Mouse (Mus musculus) limb, embryonic 12.5 days (tissue): ENCODE data around the gene F13b. TPM values are rescaled to one million over a fixed set of nuclear protein-coding genes. Genes with fewer than 3 reads are reported as not detected.
A peak's percentile ranks its signal among the peaks of the same experiment; 100 is the strongest.

Experiments
- ATAC-seq: fragments of 200-750 bp; cut with Nextera tagmentation; 2 replicates; pipeline ENCODE4 v1.8.0; 2017; ENCODE audit warnings: low read depth, moderate TSS enrichment; ENCODE audit not compliant: insufficient number of reproducible peaks, insufficient read depth, low FRiP score, low TSS enrichment
- H3K27ac ChIP-seq: fragments of 300-500 bp; sonication (generic); 2 replicates; pipeline ENCODE4 v1.5.1; 2016; ENCODE audit warnings: mild to moderate bottlenecking, moderate library complexity
- H3K27me3 ChIP-seq: fragments of 300-500 bp; sonication (generic); 2 replicates; pipeline ENCODE4 v1.6.1; 2016; ENCODE audit warnings: mild to moderate bottlenecking, moderate library complexity
- H3K36me3 ChIP-seq: fragments of 300-500 bp; sonication (generic); 2 replicates; pipeline ENCODE4 v1.6.1; 2016; ENCODE audit warnings: mild to moderate bottlenecking, moderate library complexity
- H3K4me1 ChIP-seq: fragments of 300-500 bp; sonication (generic); replicated peaks from 2 replicates; pipeline ENCODE4 v1.6.1; 2016
- H3K4me2 ChIP-seq: fragments of 300-500 bp; sonication (generic); 2 replicates; pipeline ENCODE4 v1.6.1; 2016; ENCODE audit warnings: mild to moderate bottlenecking, moderate library complexity
- H3K4me3 ChIP-seq: fragments of 300-500 bp; sonication (generic); replicated peaks from 2 replicates; pipeline ENCODE4 v1.5.1; 2016; ENCODE audit warnings: mild to moderate bottlenecking
- H3K9ac ChIP-seq: fragments of 300-500 bp; sonication (generic); replicated peaks from 2 replicates; pipeline ENCODE4 v1.6.1; 2016; ENCODE audit warnings: mild to moderate bottlenecking, moderate library complexity
- H3K9me3 ChIP-seq: fragments of 300-500 bp; sonication (generic); 2 replicates; pipeline ENCODE4 v1.6.1; 2016; ENCODE audit warnings: mild to moderate bottlenecking, moderate library complexity
- WGBS: fragments of 180-500 bp; shearing (Covaris S2); methylation state at CpG from one replicate; pipeline ENCODE4 v1.1.7; 2016; 5-methylcytosine and 5-hydroxymethylcytosine counted together
- polyA plus RNA-seq: library from polyadenylated mRNA; unstranded; fragments of >200 nt; fragmentation: Nextera tagmentation; extraction: Ambion mirVana; gene quantifications from 2 replicates; pipeline ENCODE4 v1.2.1, GENCODE M21; 2016

F13b gene
- polyA plus RNA-seq: not detected in 2 replicates

DNA sequence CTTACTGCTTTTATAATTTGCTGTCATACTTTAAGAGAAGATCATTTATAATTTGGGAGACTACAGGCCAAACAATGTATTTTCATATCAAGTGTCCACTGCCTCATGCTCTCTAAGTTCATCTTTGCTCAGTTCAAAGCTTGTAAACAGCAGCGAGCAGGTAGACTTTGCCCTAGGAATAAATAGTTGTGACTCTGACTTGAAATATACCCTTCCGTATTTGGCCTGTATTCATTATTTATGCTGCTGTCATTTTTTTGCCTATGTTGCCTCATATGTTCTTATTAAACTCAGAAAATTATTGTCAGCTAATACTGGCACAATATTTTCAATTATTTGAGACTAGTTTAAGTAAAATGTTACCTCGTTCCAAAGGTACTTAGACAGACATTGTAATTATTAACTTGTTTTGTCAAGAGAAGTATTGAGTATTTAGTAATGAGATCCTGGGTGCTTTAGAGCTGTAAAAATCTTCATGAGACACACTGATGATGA lies at the start of gene F13b:
Gene F13b, plus strand, starts transcription at position 445 of the 495 bp plus-strand sequence.
- Histone ChIP-seq H3K36me3 (no peaks in the 10 kb centered on the region), H3K4me3 (no peak within 1 kb of the TSS), H3K27ac (no peak within 1 kb of the TSS), H3K27me3 (no peaks in the 10 kb centered on the region), H3K4me2 (no peak within 1 kb of the TSS), H3K9me3 (no peaks in the 10 kb centered on the region), H3K9ac (no peak within 1 kb of the TSS), H3K4me1 (no peaks in the 10 kb centered on the region)
- 85% methylated on average over 3 of the region's 3 CpGs for WGBS
- ATAC-seq: no peak

DNA sequence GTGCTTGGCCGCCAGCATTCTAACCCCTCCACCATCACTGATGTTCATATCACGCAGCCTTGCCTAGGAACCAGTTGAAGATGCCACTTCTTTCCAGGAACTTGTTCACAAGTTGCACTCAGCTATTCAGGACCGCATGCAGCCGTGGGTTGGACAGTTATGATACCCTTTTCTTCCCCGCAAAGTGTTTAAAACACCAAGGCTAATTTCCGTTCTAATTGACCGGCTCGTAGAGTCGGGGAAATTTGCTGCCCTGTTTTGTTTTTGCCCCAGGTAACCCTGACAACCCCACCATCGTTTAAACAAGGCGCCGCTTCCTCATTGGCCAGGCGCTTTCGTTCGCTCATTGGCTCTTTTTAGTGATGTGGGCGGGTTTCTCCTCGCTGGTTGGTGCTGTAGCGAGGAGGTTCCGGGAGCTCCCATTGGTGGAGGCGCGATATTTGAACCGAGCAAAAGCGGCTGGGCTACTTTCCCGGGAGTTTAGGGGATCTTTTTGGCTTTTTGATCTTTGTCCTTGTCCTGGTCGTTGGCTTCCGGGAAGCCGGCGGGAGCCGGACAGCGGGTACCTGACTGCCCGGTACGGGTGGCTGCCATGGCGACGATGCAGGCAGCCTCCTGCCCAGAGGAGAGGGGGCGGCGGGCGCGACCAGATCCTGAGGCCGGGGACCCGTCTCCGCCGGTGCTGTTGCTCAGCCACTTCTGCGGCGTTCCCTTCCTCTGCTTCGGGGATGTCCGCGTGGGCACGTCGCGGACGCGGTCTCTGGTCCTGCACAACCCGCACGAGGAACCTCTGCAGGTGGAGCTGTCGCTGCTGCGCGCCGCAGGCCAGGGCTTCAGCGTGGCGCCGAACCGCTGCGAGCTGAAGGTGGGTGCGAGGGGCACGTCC lies 46.9 kb upstream of the F13b start, which contains the start of gene Aspm:
Gene Aspm, plus strand, starts transcription at position 433 of the 886 bp plus-strand sequence.
- peak within 1 kb of the TSS; percentile 78 for H3K27ac ChIP-seq
- under 1% methylated on average over 65 of the region's 65 CpGs for WGBS
- peak within 1 kb of the TSS; percentile 82 for H3K4me3 ChIP-seq
- H3K9me3 ChIP-seq: no peaks in the 10 kb centered on the region
- peaks cover 18% of the 10 kb centered on the region for H3K4me1 ChIP-seq
- H3K9ac ChIP-seq: peak within 1 kb of the TSS; percentile 81
- H3K4me2 ChIP-seq: peak within 1 kb of the TSS; percentile 80
- no peaks in the 10 kb centered on the region for H3K27me3 ChIP-seq
- peak; percentile 98 for ATAC-seq
- peaks cover 24% of the 10 kb centered on the region for H3K36me3 ChIP-seq

DNA sequence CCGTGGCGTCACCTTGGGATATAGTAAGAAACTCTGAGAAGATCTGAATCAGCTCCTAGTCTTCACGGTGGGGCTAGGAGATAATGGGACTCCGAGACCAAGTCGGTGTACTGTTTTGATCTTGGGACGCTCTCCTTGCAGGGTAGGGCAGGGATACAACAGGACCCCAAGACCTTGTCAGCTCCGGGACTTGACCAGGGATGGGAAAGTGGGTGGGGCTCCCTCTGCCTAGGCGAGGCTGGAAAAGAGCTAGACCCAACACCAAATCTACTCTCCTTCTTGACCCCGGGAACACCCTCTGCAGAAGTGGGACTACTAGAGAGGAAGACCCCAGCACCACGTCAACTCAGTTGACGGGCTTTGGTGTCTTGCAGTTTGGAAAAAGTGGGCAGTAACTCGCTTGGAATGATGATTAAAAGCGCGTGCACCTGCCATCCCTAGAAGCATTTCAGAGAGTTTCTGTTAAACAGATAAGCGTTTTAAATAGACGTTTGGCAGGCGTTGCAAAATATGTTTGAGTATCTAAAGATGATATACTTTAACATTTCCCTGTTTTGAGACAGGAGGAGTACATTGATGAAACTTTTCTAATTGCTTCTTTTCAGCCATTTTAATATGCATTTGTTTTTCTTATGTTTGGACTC lies 46.2 kb upstream of the F13b start:
- H3K4me1 ChIP-seq: peaks cover 18% of the 10 kb centered on the region
- no peaks in the 10 kb centered on the region for H3K27me3 ChIP-seq
- peaks cover 29% of the 10 kb centered on the region for H3K36me3 ChIP-seq
- no peaks in the 10 kb centered on the region for H3K9me3 ChIP-seq
- peak; percentile 48; the same call in 1 of the 2 replicates for ATAC-seq
- H3K4me3 ChIP-seq: peak overlapping the region; percentile 82
- H3K9ac ChIP-seq: peak overlapping the region; percentile 81
- peak overlapping the region; percentile 72; the same call in 1 of the 2 replicates for H3K27ac ChIP-seq
- WGBS: 3% methylated on average over 17 of the region's 17 CpGs
- H3K4me2 ChIP-seq: peak overlapping the region; percentile 80

GRCm38 (mm10) chr1:139460807-139461206 lies 40.7 kb upstream of the F13b start:
- 82% methylated on average over 5 of the region's 5 CpGs for WGBS
- Histone ChIP-seq H3K36me3 (peaks cover 72% of the 10 kb centered on the region), H3K4me3 (no peak overlapping the region), H3K4me1 (peaks cover 15% of the 10 kb centered on the region), H3K9ac (no peak overlapping the region), H3K27ac (no peak overlapping the region), H3K4me2 (no peak overlapping the region), H3K9me3 (no peaks in the 10 kb centered on the region), H3K27me3 (no peaks in the 10 kb centered on the region)
- no peak for ATAC-seq

- no peak for ATAC-seq
- H3K4me1 ChIP-seq: peaks cover under 1% of the 10 kb centered on the region; the same call in 1 of the 2 replicates
- peaks cover 80% of the 10 kb centered on the region for H3K36me3 ChIP-seq
- H3K4me2 ChIP-seq: no peak overlapping the region
- H3K4me3 ChIP-seq: no peak overlapping the region
- 93% methylated on average over 11 of the region's 11 CpGs for WGBS
- no peak overlapping the region for H3K9ac ChIP-seq
- no peaks in the 10 kb centered on the region for H3K9me3 ChIP-seq
- H3K27me3 ChIP-seq: no peaks in the 10 kb centered on the region
- H3K27ac ChIP-seq: no peak overlapping the region
These were observed 35.6 kb upstream of the F13b start for GRCm38 (mm10) chr1:139465936-139466335.

- no peak overlapping the region for H3K4me3 ChIP-seq
- no peaks in the 10 kb centered on the region for H3K9me3 ChIP-seq
- H3K4me2 ChIP-seq: no peak overlapping the region
- no peak for ATAC-seq
- H3K9ac ChIP-seq: no peak overlapping the region
- H3K27ac ChIP-seq: no peak overlapping the region
- no peaks in the 10 kb centered on the region for H3K27me3 ChIP-seq
- peaks cover 93% of the 10 kb centered on the region for H3K36me3 ChIP-seq
- WGBS: 93% methylated on average over 11 of the region's 11 CpGs
- no peaks in the 10 kb centered on the region for H3K4me1 ChIP-seq
These were observed 22.6 kb upstream of the F13b start for GRCm38 (mm10) chr1:139478898-139479297.

DNA sequence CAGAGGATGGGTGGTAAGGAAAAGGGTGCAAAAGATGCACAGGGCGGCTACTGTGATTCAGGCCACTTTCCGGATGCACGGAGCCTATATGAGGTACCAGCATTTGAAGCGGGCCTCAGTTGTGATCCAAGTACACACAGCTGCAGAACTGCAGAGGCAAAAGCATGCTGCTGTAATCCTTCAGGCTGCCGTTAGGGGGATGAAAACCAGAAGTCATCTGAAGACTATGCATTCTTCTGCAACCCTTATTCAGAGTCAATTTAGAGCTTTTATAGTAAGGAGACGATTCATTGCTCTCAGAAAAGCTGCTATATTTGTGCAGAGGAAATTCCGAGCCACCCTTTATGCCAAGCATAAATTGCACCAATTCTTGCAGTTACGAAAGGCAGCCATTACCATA lies 21.3 kb upstream of the F13b start:
- H3K9me3 ChIP-seq: no peaks in the 10 kb centered on the region
- no peak overlapping the region for H3K27ac ChIP-seq
- no peak overlapping the region for H3K9ac ChIP-seq
- no peak for ATAC-seq
- WGBS: 90% methylated on average over 8 of the region's 8 CpGs
- H3K4me3 ChIP-seq: no peak overlapping the region
- no peaks in the 10 kb centered on the region for H3K4me1 ChIP-seq
- no peaks in the 10 kb centered on the region for H3K27me3 ChIP-seq
- H3K4me2 ChIP-seq: no peak overlapping the region
- H3K36me3 ChIP-seq: peaks cover 92% of the 10 kb centered on the region

GRCm38 (mm10) chr1:139481146-139481545 lies 20.4 kb upstream of the F13b start:
- 98% methylated on average over 4 of the region's 4 CpGs for WGBS
- no peak overlapping the region for H3K4me2 ChIP-seq

GRCm38 (mm10) chr1:139494630-139495029 lies 6.9 kb upstream of the F13b start:
- Histone ChIP-seq H3K36me3 (peaks cover 52% of the 10 kb centered on the region), H3K27me3 (no peaks in the 10 kb centered on the region), H3K4me2 (no peak overlapping the region), H3K4me3 (no peak overlapping the region), H3K9ac (no peak overlapping the region), H3K9me3 (no peaks in the 10 kb centered on the region), H3K4me1 (no peaks in the 10 kb centered on the region), H3K27ac (no peak overlapping the region)
- WGBS: 89% methylated on average over 3 of the region's 3 CpGs
- ATAC-seq: no peak

More at GRCm38 (mm10) chr1:139481146-139481545, 20.4 kb upstream of the F13b start:
- no peak overlapping the region for H3K9ac ChIP-seq
- no peaks in the 10 kb centered on the region for H3K4me1 ChIP-seq
- H3K9me3 ChIP-seq: no peaks in the 10 kb centered on the region
- peaks cover 90% of the 10 kb centered on the region for H3K36me3 ChIP-seq
- no peaks in the 10 kb centered on the region for H3K27me3 ChIP-seq
- no peak overlapping the region for H3K27ac ChIP-seq
- H3K4me3 ChIP-seq: no peak overlapping the region
- no peak for ATAC-seq

- Histone ChIP-seq H3K4me3 (no peak overlapping the region), H3K27ac (no peak overlapping the region), H3K9ac (no peak overlapping the region), H3K4me2 (no peak overlapping the region), H3K4me1 (no peaks in the 10 kb centered on the region), H3K9me3 (no peaks in the 10 kb centered on the region), H3K36me3 (peaks cover 45% of the 10 kb centered on the region), H3K27me3 (no peaks in the 10 kb centered on the region)
- no peak for ATAC-seq
- 87% methylated on average over 2 of the region's 2 CpGs for WGBS
These were observed 6.1 kb upstream of the F13b start for GRCm38 (mm10) chr1:139495408-139495807.

DNA sequence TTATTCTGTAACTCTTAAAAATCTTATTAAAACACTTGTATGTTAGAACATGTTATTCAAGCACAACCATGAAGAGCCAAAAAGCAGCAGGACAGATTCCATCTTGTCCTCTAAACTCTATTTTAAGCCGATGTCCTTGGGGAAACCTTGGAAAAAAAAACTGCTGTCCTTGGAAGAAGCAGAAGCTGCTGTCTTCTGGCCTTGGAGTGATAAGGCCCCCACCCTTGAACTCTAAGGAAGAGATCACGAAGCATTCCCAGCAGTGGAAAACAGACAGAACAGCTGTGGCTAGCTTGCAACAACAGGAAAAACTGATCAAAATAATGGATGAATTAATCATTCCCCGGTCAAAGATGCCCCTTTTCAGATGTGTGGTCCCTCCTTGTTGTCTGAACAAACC lies 5.3 kb upstream of the F13b start:
- H3K4me3 ChIP-seq: no peak overlapping the region
- H3K4me1 ChIP-seq: no peaks in the 10 kb centered on the region
- H3K4me2 ChIP-seq: no peak overlapping the region
- ATAC-seq: no peak
- H3K27me3 ChIP-seq: no peaks in the 10 kb centered on the region
- H3K36me3 ChIP-seq: peaks cover 38% of the 10 kb centered on the region
- no peak overlapping the region for H3K27ac ChIP-seq
- no peak overlapping the region for H3K9ac ChIP-seq
- WGBS: 94% methylated on average over 3 of the region's 3 CpGs
- no peaks in the 10 kb centered on the region for H3K9me3 ChIP-seq
